Mouse (Mus musculus) T-helper 17 cell (primary cell): Measurements from ENCODE around the gene Heatr5b.
"Not testable (repeated sequence)": the region's sequence is repeated elsewhere in the genome, so short reads cannot be mapped to it uniquely, and the experiment has no call there.

Experiments used
- in situ Hi-C, 2 experiments: fragments of 300-600 bp; cut with MboI, MseI; formaldehyde crosslinking; loops; 1 replicate in 1 of 2; 2 replicates in 1 of 2; pipeline ENCODE4 v1.15.1; 2025; ENCODE audit warnings: high pct_unique_total_duplicates in 2 of 2

Heatr5b gene

DNA sequence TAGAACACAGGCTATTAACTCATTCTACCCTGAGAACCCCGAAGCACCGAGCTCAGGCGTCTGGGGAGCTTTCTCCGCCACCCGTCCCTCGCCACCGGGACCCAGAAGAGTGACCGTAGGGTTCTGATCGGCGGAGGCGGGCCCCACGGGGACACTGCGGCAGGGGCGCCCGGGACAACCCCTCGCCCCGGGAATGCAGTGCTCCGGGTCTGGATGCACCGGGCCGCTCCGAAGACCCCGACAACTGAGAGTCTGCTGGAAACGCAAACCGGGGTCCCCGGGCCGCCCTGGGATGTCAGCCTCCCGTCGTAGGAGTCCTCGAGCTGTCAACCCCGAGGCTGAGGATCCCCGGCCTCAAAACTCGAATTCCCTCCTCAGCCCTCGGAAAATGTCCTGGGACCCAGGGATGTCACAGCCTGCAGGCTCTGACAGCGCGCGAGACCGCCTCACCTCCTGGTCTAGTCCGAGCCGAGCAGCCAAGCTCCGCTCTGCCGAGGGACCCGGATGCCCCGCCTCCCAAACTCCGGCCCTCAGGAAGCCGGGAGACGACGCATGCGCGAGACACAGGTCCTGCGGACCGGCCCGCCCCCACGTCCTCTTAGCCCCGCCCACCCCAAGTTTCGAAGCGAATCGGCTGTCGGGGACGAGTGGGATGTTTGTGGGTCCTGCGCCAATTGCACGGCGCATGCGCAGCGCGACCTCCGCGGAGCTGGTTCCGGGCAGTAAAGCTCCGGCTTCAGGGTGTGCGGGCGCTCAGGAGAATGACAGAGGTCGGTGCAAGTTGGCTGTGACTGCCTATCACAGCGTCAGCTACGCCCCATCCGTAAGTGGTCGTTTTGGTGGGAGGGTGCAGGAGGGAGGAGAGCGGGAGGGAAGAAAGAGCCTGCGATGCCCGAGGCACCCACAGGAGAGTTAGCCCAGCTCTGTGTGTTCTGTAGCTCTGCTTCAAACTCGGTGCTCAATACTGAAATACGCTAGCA is at the start of gene Heatr5b, which contains the start of gene Gpatch11:
TSS of gene Heatr5b (minus strand) at position 509 of the 980 bp plus-strand sequence.
TSS of gene Gpatch11 (plus strand) at position 712 of the 980 bp plus-strand sequence.
- in situ Hi-C loops = loop anchor here in 1 of 2 experiments (5.0 kb wide), 1 partner anchor 82 kb away; the partner anchor contains the start of gene Cebpzos

GRCm38 (mm10) chr17:78883291-78883690 is 48.1 kb upstream of the Heatr5b start:
- in situ Hi-C loops = loop anchor here in 1 of 2 experiments (10.0 kb wide), 1 partner anchor 692 kb away; no protein-coding TSS in a partner anchor

- in situ Hi-C loops = loop anchor here in 1 of 2 experiments (10.0 kb wide), 1 partner anchor 692 kb away; no protein-coding TSS in a partner anchor
These were observed 47.4 kb upstream of the Heatr5b start, which contains the start of gene Eif2ak2 for GRCm38 (mm10) chr17:78882401-78883112. TSS of gene Eif2ak2 (minus strand) at chr17:78882573.

DNA sequence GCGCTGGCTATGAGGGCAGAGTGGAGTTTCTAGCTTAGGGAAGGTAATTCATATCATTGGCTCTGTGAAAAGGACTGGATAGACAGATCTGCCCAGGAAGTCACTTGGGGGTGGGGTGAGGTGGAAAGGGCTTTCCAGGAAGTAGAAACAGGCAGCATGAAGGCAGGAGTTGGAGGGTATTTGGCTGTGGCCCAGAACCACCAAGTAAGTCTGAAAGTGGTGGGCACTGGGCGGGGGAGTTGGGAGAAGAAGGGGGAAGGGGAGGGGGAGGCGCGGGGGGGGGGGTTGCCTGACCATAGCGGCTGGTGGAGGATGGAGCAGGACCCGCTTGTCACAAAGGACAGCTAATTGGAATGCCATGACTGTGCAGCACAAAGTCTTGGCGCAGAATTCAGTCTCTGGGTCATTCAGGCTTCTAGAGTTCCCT is 46.7 kb upstream of the Heatr5b start:
- in situ Hi-C loops = loop anchor here in 1 of 2 experiments (10.0 kb wide), 1 partner anchor 693 kb away; no protein-coding TSS in a partner anchor

DNA sequence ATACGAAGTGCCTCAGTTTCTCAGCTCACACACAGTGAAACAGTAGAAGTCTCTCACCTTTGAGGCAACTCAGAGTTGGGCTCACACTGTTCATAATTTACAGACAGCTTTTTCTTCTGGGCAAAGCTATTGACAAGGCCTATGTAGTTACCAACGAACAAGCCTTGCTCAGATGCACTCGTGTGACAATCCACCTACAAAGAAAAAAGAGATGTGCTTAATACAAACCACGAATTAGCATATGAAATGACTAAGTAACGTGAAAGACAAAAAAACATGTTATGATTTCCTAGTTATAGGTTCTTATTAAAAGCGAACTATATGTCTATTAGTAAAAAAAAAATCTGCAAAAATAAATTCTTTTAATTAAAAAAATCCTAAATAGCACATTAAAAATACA is 38.7 kb upstream of the Heatr5b start:
- in situ Hi-C loops = no loop called here

GRCm38 (mm10) chr17:78856243-78856642 is 21.1 kb upstream of the Heatr5b start:
- in situ Hi-C loops = no loop called here

DNA sequence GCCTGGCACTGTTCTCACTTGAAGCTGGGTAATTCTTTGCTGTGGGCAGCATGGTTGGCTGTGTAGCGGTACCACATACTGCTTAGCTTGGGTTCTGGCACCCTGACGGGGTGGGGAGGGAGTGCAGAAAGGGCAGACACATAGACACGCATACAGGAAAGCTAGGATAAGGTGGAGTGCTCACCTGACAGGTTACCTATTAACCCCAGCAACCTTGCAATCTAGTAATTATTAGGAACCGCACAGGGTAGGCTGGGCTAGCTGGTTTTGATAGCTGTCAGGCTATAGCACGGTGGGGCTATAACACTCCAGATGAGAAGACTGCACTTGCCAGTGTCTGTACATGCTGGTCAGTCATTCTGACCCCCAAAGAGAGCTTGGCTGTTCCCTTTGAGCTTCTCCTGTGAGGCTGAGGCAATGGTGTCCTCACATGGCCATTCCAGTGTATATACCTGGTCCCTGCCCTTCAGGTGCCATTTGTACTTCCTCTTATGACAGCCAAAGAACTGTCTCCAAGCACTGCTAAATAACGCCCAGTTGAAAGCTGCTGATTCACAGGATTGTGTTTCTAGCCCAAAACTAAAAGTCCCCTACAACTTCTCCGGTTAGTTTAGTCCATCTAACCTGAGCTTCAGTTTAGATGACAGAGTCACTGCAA is 7.2 kb upstream of the Heatr5b start:
- in situ Hi-C loops = no loop called here

- in situ Hi-C loops = loop anchor here in 1 of 2 experiments (5.0 kb wide), 1 partner anchor 81 kb away; the partner anchor contains the start of gene Cebpzos
These were observed 892 bp upstream of the Heatr5b start for GRCm38 (mm10) chr17:78836056-78836455.

GRCm38 (mm10) chr17:78824346-78824745 is 10.8 kb downstream of the Heatr5b start:
- in situ Hi-C loops = loop anchor here in 1 of 2 experiments (10.0 kb wide), 1 partner anchor 1820 kb away; no protein-coding TSS in a partner anchor

GRCm38 (mm10) chr17:78809582-78809981 is 25.6 kb downstream of the Heatr5b start:
- in situ Hi-C loops = no loop called here

GRCm38 (mm10) chr17:78809019-78809418 is 26.1 kb downstream of the Heatr5b start:
- in situ Hi-C loops = no loop called here

DNA sequence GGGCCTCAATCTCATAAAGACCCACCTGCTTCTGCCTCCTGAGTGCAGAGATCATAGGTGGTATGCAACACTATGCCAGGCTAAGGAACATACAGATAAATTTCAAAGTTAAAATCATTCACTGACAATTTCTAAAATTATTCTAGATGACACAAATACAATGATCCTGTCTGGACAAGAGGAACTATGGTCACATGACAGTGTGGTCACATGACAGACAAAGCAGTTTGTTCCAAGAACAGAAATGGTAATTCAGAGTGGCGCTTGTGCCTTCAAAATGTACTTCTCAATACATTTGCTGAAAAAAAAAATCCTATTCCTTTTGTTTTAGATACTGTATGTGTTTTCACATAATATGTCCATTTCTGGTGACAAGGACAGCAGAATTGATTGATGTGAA is 37.9 kb downstream of the Heatr5b start:
- in situ Hi-C loops = no loop called here

DNA sequence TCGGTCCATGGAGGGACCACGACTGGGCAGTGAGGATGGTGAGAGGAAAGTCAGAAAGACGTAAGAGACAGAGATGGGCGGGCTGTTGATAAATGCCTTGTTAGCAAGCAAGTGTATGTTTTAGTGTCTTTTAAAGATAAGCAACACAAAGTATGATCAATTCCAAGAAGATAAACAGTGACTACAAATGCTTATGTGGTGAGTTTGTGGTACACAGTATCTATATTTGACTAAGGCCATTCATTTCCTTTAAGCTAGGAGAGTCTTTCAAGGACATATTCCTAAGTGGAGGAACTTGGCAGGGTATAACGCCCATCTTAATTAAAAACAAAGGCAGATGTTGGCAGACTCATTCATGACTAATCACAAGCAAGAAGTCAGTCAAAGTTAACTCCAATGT is 40.8 kb downstream of the Heatr5b start:
- in situ Hi-C loops = no loop called here

DNA sequence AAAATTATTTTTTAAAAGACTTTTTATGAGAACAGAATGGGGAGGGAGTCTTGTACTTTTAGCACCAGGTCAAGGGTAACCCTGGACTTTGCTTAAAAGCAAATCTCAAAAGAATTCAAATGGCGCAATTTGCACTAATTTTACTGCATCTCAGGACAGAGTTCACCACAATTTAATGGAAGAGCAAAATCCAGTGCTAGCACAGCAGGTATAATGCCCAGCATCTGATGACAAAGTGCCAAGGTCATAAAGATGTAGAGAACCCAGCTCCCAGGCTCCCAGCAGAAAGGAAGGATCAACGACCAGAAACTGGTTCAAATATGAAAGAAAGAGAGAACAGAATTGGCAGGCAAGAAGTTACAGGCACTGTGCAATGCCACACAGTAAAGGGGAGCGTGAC is 43.0 kb downstream of the Heatr5b start:
- in situ Hi-C loops = no loop called here

DNA sequence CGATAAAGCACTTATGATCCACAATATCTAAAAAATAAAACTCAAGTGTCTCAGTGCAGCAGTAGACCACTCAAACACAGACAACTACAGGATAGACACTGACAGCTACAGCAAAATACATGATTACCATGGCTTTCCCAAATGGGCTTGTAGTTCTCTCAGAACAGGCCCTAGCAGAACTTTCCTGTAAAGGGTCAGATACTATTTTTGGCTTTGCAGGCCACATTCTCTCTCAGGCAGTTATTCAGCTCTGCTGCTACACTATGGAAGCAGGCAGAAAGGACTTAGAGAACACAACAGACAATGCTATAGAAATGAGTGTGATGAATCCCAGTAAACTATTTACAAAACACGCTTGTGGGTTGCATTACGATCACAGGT is 43.5 kb downstream of the Heatr5b start:
- in situ Hi-C loops = no loop called here

- in situ Hi-C loops = no loop called here
These were observed 44.0 kb downstream of the Heatr5b start for GRCm38 (mm10) chr17:78791068-78791689.

DNA sequence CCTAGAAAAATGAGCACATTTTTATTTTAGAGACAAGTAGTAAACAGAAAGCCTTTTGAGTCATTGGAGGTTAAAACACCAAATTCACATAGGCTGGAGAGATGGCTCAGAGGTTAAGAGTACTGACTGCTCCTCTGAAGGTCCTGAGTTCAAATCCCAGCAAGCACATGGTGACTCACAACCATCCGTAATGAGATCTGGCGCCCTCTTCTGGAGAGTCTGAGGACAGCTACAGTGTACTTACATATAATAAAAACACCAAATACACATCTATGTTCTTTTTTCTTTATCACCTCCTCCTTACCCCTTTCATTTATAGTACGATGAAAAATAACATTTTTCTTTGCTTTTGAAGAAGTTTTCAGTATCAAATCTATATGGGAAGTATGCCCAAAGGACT is 46.9 kb downstream of the Heatr5b start:
- in situ Hi-C loops = not testable (repeated sequence)

DNA sequence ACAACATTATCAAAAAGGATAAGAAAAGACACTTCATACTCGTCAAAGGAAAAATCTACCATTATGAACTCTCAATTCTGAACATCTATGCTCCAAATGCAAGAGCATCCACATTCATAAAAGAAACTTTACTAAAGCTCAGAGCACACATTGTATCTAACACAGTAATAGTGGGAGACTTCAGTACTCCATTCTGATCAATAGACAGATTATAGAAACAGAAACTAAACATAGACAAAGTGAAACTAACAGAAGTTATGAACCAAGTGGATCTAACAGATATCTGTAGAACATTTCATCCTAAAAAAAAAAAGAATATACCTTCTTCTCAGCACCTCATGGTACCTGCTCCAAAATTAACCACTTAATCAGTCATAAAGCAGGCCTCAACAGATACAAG is 56.4 kb downstream of the Heatr5b start:
- in situ Hi-C loops = no loop called here

DNA sequence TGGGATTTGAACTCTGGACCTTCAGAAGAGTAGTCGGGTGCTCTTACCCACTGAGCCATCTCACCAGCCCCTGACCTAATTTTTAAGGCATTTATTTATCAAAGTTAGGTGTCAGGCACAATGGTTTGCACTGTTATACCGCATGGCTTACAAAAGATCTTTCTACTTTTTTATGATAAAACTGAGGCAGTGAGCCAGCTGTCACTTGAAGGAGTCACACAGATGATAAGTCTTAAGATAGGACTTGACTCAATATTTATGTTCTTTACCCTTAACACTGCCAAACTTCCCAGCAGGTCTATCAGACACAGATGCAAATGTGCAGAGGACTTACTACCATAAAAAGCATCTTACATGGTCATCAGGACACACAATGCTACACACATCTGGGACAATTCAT is 62.8 kb downstream of the Heatr5b start:
- in situ Hi-C loops = no loop called here

GRCm38 (mm10) chr17:78770932-78771331 is 64.2 kb downstream of the Heatr5b start:
- in situ Hi-C loops = no loop called here

- in situ Hi-C loops = no loop called here
These were observed 65.8 kb downstream of the Heatr5b start for GRCm38 (mm10) chr17:78769341-78769740.
